Mouse (Mus musculus) heart, embryonic 10.5 days (tissue): ENCODE results near the gene Lifr. TPM values are rescaled to one million over a fixed set of nuclear protein-coding genes. Genes with fewer than 3 reads are reported as not detected.

Experiments
- DNase-seq: peaks from one replicate; pipeline ENCODE4 v3.0.0-alpha.2; 2017; ENCODE audit warnings: low spot score
- H3K27ac ChIP-seq: fragments of 300-500 bp; sonication (generic); 2 replicates; pipeline ENCODE4 v1.5.1; 2016; ENCODE audit warnings: mild to moderate bottlenecking
- H3K27me3 ChIP-seq: fragments of 300-500 bp; sonication (generic); 2 replicates; pipeline ENCODE4 v1.6.1; 2016; ENCODE audit warnings: mild to moderate bottlenecking; ENCODE audit not compliant: poor library complexity, insufficient read depth, severe bottlenecking
- H3K36me3 ChIP-seq: fragments of 300-500 bp; sonication (generic); 2 replicates; pipeline ENCODE4 v1.6.1; 2016; ENCODE audit warnings: mild to moderate bottlenecking, moderate library complexity
- H3K4me1 ChIP-seq: fragments of 300-500 bp; sonication (generic); 2 replicates; pipeline ENCODE4 v1.6.1; 2016; ENCODE audit warnings: mild to moderate bottlenecking
- H3K4me3 ChIP-seq: fragments of 300-500 bp; sonication (generic); 2 replicates; pipeline ENCODE4 v1.5.1; 2016; ENCODE audit warnings: mild to moderate bottlenecking, moderate library complexity
- H3K9me3 ChIP-seq: fragments of 300-500 bp; sonication (generic); 2 replicates; pipeline ENCODE4 v1.6.1; 2016; ENCODE audit warnings: mild to moderate bottlenecking, moderate library complexity
- WGBS: fragments of 180-500 bp; shearing (Covaris S2); methylation state at CpG from one replicate; pipeline ENCODE4 v1.1.7; 2016; 5-methylcytosine and 5-hydroxymethylcytosine counted together
- polyA plus RNA-seq: library from polyadenylated mRNA; unstranded; fragments of >200 nt; fragmentation: Nextera tagmentation; extraction: Ambion mirVana; gene quantifications from 2 replicates; pipeline ENCODE4 v1.2.1, GENCODE M21; 2016

Lifr gene
- polyA plus RNA-seq, 1 experiment from 2014 or later: 20.5 TPM

DNA sequence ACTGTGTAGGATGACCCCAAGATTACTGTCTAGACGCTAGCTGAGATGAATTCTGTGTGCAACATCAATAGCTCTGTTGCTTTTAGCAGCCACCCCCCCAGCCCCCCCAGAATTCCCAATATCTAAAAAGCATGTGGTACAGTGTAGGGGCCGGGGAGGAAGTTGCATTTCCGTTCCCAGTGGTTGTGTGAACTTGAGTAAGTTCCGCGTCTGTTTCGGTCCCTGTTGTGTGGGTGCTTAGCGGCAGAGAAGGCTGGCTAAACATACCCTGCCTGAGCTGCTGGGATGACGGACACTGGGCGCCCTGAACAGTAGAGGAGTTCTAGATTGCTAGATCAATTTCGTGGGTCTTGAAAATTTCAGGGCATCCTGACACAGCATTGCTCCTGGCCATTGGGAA lies 46.5 kb downstream of the Lifr start:
- H3K4me1 ChIP-seq: peaks cover 27% of the 10 kb centered on the region
- no peak overlapping the region for H3K27ac ChIP-seq
- no peak overlapping the region for H3K4me3 ChIP-seq
- H3K36me3 ChIP-seq: peaks cover 4% of the 10 kb centered on the region; the same call in 1 of the 2 replicates
- 0 out of 2 replicates have a peak, but pooled peaks cover 3% of the 10 kb centered on the region for H3K27me3 ChIP-seq
- H3K9me3 ChIP-seq: no peaks in the 10 kb centered on the region
- 78% methylated on average over 10 of the region's 10 CpGs for WGBS
- DNase-seq: no peak

DNA sequence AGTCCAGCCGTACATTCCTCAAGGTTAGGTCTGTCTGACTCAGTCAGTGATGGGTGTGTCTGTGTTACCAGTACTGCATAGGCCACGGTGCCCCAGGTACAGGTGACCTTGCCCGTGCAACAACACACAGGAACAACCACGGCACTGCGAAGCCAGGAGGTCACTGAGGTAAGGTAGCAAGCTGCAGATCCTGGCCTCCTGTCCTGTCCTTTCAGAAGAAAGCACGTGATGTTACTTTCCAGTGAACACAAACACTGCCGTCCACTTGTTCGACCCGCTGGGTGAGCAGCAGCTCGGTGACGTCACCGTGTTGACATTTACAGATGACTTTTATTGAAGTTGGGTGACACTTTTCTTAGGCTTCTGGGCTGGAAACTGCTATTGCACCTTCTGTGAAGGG lies 47.2 kb downstream of the Lifr start:
- H3K4me1 ChIP-seq: peaks cover 27% of the 10 kb centered on the region
- WGBS: 75% methylated on average over 12 of the region's 12 CpGs
- no peak overlapping the region for H3K27ac ChIP-seq
- no peak overlapping the region for H3K4me3 ChIP-seq
- H3K36me3 ChIP-seq: peaks cover 3% of the 10 kb centered on the region; the same call in 1 of the 2 replicates
- DNase-seq: no peak
- 0 out of 2 replicates have a peak, but pooled peaks cover 3% of the 10 kb centered on the region for H3K27me3 ChIP-seq
- no peaks in the 10 kb centered on the region for H3K9me3 ChIP-seq

DNA sequence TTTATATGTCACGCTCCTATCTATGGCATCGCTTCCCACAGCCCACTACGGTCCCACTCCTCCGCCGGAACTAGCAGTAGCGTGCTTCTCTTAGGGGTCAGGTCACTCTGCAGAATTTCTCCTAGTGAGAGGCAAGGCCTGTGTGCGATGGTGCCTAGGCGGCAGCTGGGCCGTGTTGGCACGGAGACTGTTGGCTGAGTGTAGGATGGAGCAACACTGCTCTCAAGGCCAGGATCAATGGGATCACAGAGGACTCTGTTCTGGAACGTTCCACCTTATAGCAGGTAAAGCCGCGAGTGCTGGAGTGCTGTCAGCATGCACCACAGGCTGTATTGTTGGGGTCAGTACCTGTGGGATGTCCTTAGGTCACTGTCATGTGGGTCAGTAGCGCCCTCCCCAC lies 48.1 kb downstream of the Lifr start:
- 93% methylated on average over 14 of the region's 14 CpGs for WGBS
- no peaks in the 10 kb centered on the region for H3K36me3 ChIP-seq

GRCm38 (mm10) chr15:7140322-7140721 lies 49.9 kb downstream of the Lifr start:
- peak; percentile 71 for DNase-seq
- Histone ChIP-seq H3K36me3 (no peaks in the 10 kb centered on the region), H3K9me3 (no peaks in the 10 kb centered on the region), H3K27ac (no peak overlapping the region), H3K4me3 (no peak overlapping the region), H3K27me3 (no peaks in the 10 kb centered on the region), H3K4me1 (peaks cover 32% of the 10 kb centered on the region)
- 75% methylated on average over 7 of the region's 7 CpGs for WGBS

More for the DNA sequence above, 48.1 kb downstream of the Lifr start:
- Histone ChIP-seq H3K27me3 (no peaks in the 10 kb centered on the region), H3K9me3 (no peaks in the 10 kb centered on the region), H3K27ac (no peak overlapping the region), H3K4me1 (peaks cover 23% of the 10 kb centered on the region), H3K4me3 (no peak overlapping the region)
- no peak for DNase-seq

GRCm38 (mm10) chr15:7141246-7141645 lies 50.8 kb downstream of the Lifr start:
- no peak for DNase-seq
- WGBS: 69% methylated on average over 13 of the region's 13 CpGs
- Histone ChIP-seq H3K36me3 (no peaks in the 10 kb centered on the region), H3K4me3 (no peak overlapping the region), H3K4me1 (peaks cover 36% of the 10 kb centered on the region), H3K27me3 (no peaks in the 10 kb centered on the region), H3K27ac (no peak overlapping the region), H3K9me3 (no peaks in the 10 kb centered on the region)

DNA sequence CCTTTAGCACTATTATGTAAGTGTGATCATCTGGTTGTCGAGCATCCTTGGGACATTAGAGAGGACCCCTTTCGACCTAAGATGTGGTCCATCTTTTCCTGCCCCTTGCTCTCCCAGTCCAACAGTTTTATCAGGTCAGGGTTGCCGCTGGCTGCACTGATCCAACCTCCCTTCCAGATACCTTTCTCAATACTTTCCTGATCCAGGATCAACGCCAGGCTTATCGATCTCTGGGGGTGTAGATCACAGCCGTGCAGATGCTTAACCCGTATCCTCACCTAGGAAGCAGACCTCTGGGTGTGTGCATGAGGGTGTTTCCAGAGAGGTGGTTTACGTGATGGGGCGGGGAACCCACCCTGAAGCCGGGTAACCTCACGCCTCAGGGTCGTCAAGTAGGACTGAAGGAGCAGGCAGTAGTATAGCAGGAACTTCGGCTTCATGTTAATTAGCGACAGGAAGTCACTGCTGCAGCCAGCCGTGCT lies 53.3 kb downstream of the Lifr start:
- no peaks in the 10 kb centered on the region for H3K36me3 ChIP-seq
- peaks cover 32% of the 10 kb centered on the region for H3K4me1 ChIP-seq
- no peaks in the 10 kb centered on the region for H3K27me3 ChIP-seq
- no peak overlapping the region for H3K27ac ChIP-seq
- DNase-seq: no peak
- H3K4me3 ChIP-seq: no peak overlapping the region
- WGBS: 60% methylated on average over 15 of the region's 15 CpGs
- H3K9me3 ChIP-seq: no peaks in the 10 kb centered on the region

DNA sequence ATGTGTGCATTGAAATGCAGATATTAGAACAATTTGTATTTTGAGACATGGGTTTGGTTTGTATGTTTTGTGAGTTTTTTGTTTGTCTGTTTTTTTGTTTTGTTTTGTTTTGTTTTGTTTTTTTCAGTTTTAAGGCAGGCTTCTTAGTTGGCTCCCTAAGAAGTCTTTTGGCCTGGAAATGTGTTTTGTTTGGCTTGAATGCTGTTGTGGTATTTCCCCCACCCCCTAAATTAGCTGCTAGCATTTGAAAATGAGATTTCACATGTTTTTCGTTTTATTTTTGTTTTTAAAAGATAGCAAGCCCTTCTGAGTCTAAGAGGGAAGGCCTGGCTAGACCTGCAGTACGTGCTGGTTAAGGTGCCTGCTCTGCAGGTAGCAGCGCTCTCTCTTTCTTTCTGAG lies 54.1 kb downstream of the Lifr start:
- 72% methylated on average over 3 of the region's 3 CpGs for WGBS
- Histone ChIP-seq H3K4me1 (peaks cover 32% of the 10 kb centered on the region), H3K27ac (no peak overlapping the region), H3K27me3 (no peaks in the 10 kb centered on the region), H3K36me3 (no peaks in the 10 kb centered on the region), H3K9me3 (no peaks in the 10 kb centered on the region), H3K4me3 (no peak overlapping the region)
- DNase-seq: no peak

- H3K27me3 ChIP-seq: no peaks in the 10 kb centered on the region
- 75% methylated on average over 9 of the region's 9 CpGs for WGBS
- no peak for DNase-seq
- H3K4me3 ChIP-seq: no peak overlapping the region
- H3K36me3 ChIP-seq: no peaks in the 10 kb centered on the region
- H3K27ac ChIP-seq: no peak overlapping the region
- peaks cover 32% of the 10 kb centered on the region for H3K4me1 ChIP-seq
- no peaks in the 10 kb centered on the region for H3K9me3 ChIP-seq
These were observed 54.5 kb downstream of the Lifr start for GRCm38 (mm10) chr15:7144942-7145341.

DNA sequence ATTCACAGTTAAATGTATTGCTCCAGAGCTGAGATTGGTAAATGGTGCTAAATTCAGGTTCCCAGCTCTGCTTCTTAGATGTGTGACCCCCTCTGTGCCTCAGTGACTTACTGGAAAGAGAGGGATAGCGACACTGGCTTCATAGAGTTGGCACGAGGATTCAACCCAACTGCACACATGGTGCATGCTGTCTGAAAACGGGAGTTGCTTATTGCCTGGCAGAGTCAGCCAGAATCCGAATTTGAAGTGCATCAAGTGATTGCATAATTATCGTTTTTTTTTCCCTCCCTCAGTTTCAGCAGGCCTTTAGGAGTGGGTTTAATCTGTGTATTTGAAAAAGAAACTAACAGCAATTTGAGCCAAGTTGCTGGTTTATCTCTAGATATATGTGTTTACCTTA lies 55.1 kb downstream of the Lifr start:
- H3K27me3 ChIP-seq: no peaks in the 10 kb centered on the region
- no peak overlapping the region for H3K27ac ChIP-seq
- H3K36me3 ChIP-seq: no peaks in the 10 kb centered on the region
- WGBS: 78% methylated on average over 5 of the region's 5 CpGs
- H3K4me1 ChIP-seq: peaks cover 32% of the 10 kb centered on the region
- DNase-seq: no peak
- no peak overlapping the region for H3K4me3 ChIP-seq
- no peaks in the 10 kb centered on the region for H3K9me3 ChIP-seq

DNA sequence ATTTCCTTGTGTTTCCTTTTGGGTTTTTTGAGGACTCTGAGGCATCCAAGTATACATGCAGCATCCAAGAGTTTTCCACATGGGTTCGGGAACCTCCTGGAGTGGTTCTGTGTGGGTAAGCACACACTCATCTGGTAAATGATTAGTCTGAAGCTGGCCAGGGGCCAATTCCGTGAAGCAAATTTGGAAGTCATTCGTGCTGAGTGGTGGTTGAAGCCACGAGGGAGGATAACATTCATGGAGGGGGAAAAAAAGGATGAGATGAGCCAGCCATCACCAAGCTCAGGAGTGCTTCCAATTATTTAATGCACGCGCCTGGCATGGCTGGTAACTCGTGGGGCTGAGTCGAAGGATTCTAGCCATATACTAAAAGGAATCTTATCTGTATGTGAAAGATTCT lies 56.1 kb downstream of the Lifr start:
- Histone ChIP-seq H3K9me3 (no peaks in the 10 kb centered on the region), H3K27ac (no peak overlapping the region), H3K27me3 (no peaks in the 10 kb centered on the region), H3K36me3 (no peaks in the 10 kb centered on the region), H3K4me3 (no peak overlapping the region), H3K4me1 (peaks cover 23% of the 10 kb centered on the region)
- WGBS: 69% methylated on average over 8 of the region's 8 CpGs
- no peak for DNase-seq

- peaks cover 32% of the 10 kb centered on the region for H3K4me1 ChIP-seq
- no peak overlapping the region for H3K27ac ChIP-seq
- no peak for DNase-seq
- no peak overlapping the region for H3K4me3 ChIP-seq
- H3K27me3 ChIP-seq: no peaks in the 10 kb centered on the region
- WGBS: 93% methylated on average over 18 of the region's 18 CpGs
- no peaks in the 10 kb centered on the region for H3K9me3 ChIP-seq
- H3K36me3 ChIP-seq: no peaks in the 10 kb centered on the region
These were observed 59.4 kb downstream of the Lifr start for GRCm38 (mm10) chr15:7149796-7150195.

- H3K4me3 ChIP-seq: no peak overlapping the region
- H3K9me3 ChIP-seq: no peaks in the 10 kb centered on the region
- no peaks in the 10 kb centered on the region for H3K36me3 ChIP-seq
- H3K27me3 ChIP-seq: no peaks in the 10 kb centered on the region
- H3K4me1 ChIP-seq: peaks cover 24% of the 10 kb centered on the region
- H3K27ac ChIP-seq: no peak overlapping the region
- WGBS: 85% methylated on average over 9 of the region's 9 CpGs
- no peak for DNase-seq
These were observed 60.2 kb downstream of the Lifr start for GRCm38 (mm10) chr15:7150591-7150990.

DNA sequence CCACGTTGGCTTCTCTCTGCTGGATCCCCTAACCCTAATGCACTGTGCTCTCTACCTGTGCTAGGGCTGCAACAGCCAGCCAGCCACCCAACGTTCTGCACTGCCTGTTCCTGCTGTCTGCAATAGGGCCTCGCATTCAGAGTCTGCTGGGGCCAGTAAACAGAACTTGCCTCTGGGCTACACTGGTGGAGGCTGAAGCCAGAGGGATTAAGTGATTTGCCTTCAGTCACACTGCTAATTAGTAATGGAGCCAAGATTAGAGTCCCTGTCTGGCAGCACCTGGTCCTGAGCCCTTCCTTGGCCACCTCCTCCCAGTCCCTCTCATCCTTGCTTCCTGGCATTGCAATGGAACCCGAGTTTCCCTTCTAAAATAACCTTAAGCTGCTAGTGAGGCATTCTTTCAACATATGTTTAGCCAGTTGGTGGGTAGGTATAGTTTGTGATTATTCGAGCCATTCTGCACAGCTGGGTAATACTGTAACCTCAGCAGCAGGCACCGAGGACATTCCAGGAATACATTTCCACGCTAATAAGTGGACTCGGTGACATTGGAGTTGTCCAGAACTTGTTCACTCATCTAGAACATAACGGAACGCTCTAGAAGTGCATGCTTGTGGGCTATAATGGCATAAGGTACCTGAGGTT lies 61.8 kb downstream of the Lifr start:
- H3K4me1 ChIP-seq: peaks cover 17% of the 10 kb centered on the region
- H3K36me3 ChIP-seq: peaks cover 8% of the 10 kb centered on the region; the same call in 1 of the 2 replicates
- DNase-seq: no peak
- no peak overlapping the region for H3K27ac ChIP-seq
- WGBS: 71% methylated on average over 10 of the region's 10 CpGs
- H3K4me3 ChIP-seq: no peak overlapping the region
- H3K9me3 ChIP-seq: no peaks in the 10 kb centered on the region
- no peaks in the 10 kb centered on the region for H3K27me3 ChIP-seq
